Mouse (Mus musculus) erythroid progenitor cell, adult 5-6 weeks (primary cell): ENCODE measurements around the gene Gm10192. TPM values are rescaled to one million over a fixed set of nuclear protein-coding genes. Genes with fewer than 3 reads are reported as not detected.
"Not testable (repeated sequence)": the region's sequence is repeated elsewhere in the genome, so short reads cannot be mapped to it uniquely, and the experiment has no call there.

Source experiments
- ATAC-seq: replicated peaks from 2 replicates; pipeline ENCODE4 v1.8.0; 2016; ENCODE audit warnings: moderate number of reproducible peaks, mild to moderate bottlenecking, moderate TSS enrichment, inconsistent platforms; ENCODE audit not compliant: poor library complexity, low FRiP score, severe bottlenecking
- total RNA-seq, 2 experiments: library from RNA; stranded (forward) in 1 of 2; stranded (reverse) in 1 of 2; fragments of 150-400 nt in 1 of 2; fragments of 186-747, 209-891 nt in 1 of 2; gene quantifications; 2 replicates each; pipeline versions ENCODE4 v1.2.3 to v1.2.4; 2015 to 2017; ENCODE audit warnings: low replicate concordance in 2 of 2

Gm10192 gene
- total RNA-seq (2015; ENCODE audit: low replicate concordance): not detected in 2 replicates
- total RNA-seq (2017; ENCODE audit: low replicate concordance): not detected in 2 replicates

GRCm38 (mm10) chr4:97183066-97183465, at the start of gene Gm10192:
TSS of gene Gm10192 (minus strand) at chr4:97183166.
- not testable (repeated sequence) for ATAC-seq

- no peak for ATAC-seq
Measured at GRCm38 (mm10) chr4:97230411-97231104, 47.6 kb upstream of the Gm10192 start.

- no peak for ATAC-seq
Measured at GRCm38 (mm10) chr4:97219701-97220100, 36.7 kb upstream of the Gm10192 start.

GRCm38 (mm10) chr4:97217906-97218305, 34.9 kb upstream of the Gm10192 start:
- ATAC-seq: no peak

GRCm38 (mm10) chr4:97212514-97212913, 29.5 kb upstream of the Gm10192 start:
- ATAC-seq: no peak

GRCm38 (mm10) chr4:97202986-97203385, 20.0 kb upstream of the Gm10192 start:
- not testable (repeated sequence) for ATAC-seq

GRCm38 (mm10) chr4:97193176-97193575, 10.2 kb upstream of the Gm10192 start:
- ATAC-seq: no peak

GRCm38 (mm10) chr4:97192601-97193000, 9.6 kb upstream of the Gm10192 start:
- no peak for ATAC-seq

- no peak for ATAC-seq
Measured at GRCm38 (mm10) chr4:97180396-97180795, 2.6 kb downstream of the Gm10192 start.

GRCm38 (mm10) chr4:97156841-97157345, 26.1 kb downstream of the Gm10192 start:
- ATAC-seq: no peak

GRCm38 (mm10) chr4:97156084-97156483, 26.9 kb downstream of the Gm10192 start:
- ATAC-seq: no peak

- no peak for ATAC-seq
Measured at GRCm38 (mm10) chr4:97153554-97153953, 29.4 kb downstream of the Gm10192 start.

GRCm38 (mm10) chr4:97142484-97142883, 40.5 kb downstream of the Gm10192 start:
- no peak for ATAC-seq
